Mouse (Mus musculus): ENCODE measurements at regions not wholly inside any gene's neighbourhood (a gene's known extent, or its start where the extent isn't known, plus 50 kb on each side); places are given as distances from the start of the nearest gene placed in this dataset.

DNA sequence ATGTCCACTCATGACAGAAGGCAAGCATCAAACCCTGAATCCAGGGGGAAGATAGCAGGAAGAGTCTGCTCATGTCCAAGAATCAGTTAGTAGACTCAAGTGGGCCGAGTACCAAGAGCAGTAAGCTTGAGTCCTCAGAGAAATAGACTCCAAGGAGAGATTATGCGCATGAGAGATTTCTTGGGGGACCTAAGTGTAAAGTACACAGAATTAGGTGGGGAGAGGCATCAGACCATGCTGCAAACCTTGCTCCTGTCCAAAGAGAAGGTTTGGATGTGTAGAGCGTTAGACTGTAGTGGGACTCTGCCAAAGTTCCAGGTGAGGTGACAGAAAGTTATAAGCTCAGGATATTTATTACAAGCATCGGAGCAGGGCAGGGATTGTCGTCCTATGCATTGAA is 654.4 kb downstream of the Dhx35 start:
- TF ChIP-seq CTCF (IDR thresholded peaks at IDR 0.05; ENCODE audit: control insufficient read depth, insufficient read depth, insufficient read length), result no peak
- no peak for TF ChIP-seq MAX (IDR thresholded peaks at IDR 0.05)
